Mouse (Mus musculus) spleen, adult 2 months (tissue): Measurements from ENCODE around the gene Per1. TPM values are rescaled to one million over a fixed set of nuclear protein-coding genes. Genes with fewer than 3 reads are reported as not detected.

Source experiments
- DNase-seq, 2 experiments: peaks; one replicate each; pipeline versions ENCODE4 v3.0.0 to v3.0.0-alpha.2; 2012 to 2021; ENCODE audit warnings: low spot score in 2 of 2, low read depth in 1 of 2
- H3K27ac ChIP-seq: fragments of 200-500 bp; 2 replicates; pipeline ENCODE4 v1.5.1; 2012; ENCODE audit warnings: low read length, inconsistent platforms; ENCODE audit not compliant: insufficient read depth
- H3K27me3 ChIP-seq: fragments of 200-500 bp; 2 replicates; pipeline ENCODE4 v1.6.1; 2012; ENCODE audit warnings: mild to moderate bottlenecking, moderate library complexity, low read length, inconsistent platforms; ENCODE audit not compliant: control insufficient read depth, insufficient read depth
- H3K36me3 ChIP-seq: fragments of 200-500 bp; 2 replicates; pipeline ENCODE4 v1.6.1; 2012; ENCODE audit warnings: mild to moderate bottlenecking, low read length, inconsistent platforms; ENCODE audit not compliant: control insufficient read depth, insufficient read depth
- H3K4me1 ChIP-seq: fragments of 200-500 bp; 2 replicates; pipeline ENCODE4 v1.6.1; 2011; ENCODE audit warnings: inconsistent platforms; ENCODE audit not compliant: control insufficient read depth, insufficient read depth, insufficient read length
- H3K4me3 ChIP-seq: fragments of 200-500 bp; 2 replicates; pipeline ENCODE4 v1.5.1; 2011; ENCODE audit warnings: mild to moderate bottlenecking, inconsistent platforms; ENCODE audit not compliant: insufficient read depth, insufficient read length; ENCODE audit errors: extremely low read depth
- CTCF ChIP-seq: fragments of 200-500 bp; IDR thresholded peaks from 2 replicates; pipeline ENCODE4 v1.5.1; 2011; ENCODE audit warnings: mild to moderate bottlenecking, inconsistent platforms; ENCODE audit not compliant: insufficient read depth, insufficient read length, insufficient replicate concordance; ENCODE audit errors: extremely low read depth
- POLR2A ChIP-seq: fragments of 200-500 bp; IDR thresholded peaks from 2 replicates; pipeline ENCODE4 v1.6.1; 2011; ENCODE audit warnings: low read depth, low read length, inconsistent platforms
- WGBS: fragments of 180-500 bp; shearing (Covaris S2); methylation state at CpG from one replicate; pipeline ENCODE4 v1.1.7; 2018; 5-methylcytosine and 5-hydroxymethylcytosine counted together
- polyA plus RNA-seq: library from polyadenylated mRNA; depleted of rRNA; stranded (reverse); fragments of >200 nt; gene quantifications from 2 replicates; pipeline ENCODE4 v1.2.3, GENCODE M21; 2012

Per1 gene
- polyA plus RNA-seq, 1 experiment = 23.3 TPM

GRCm38 (mm10) chr11:69064259-69065133 is 30.5 kb upstream of the Per1 start:
- H3K27ac ChIP-seq = no peak overlapping the region
- no peaks in the 10 kb centered on the region for H3K36me3 ChIP-seq
- peak overlapping the region; percentile 82; the same call in 1 of the 2 replicates for H3K4me3 ChIP-seq
- H3K27me3 ChIP-seq = no peaks in the 10 kb centered on the region
- 80% methylated on average over 9 of the region's 9 CpGs for WGBS
- no peak for DNase-seq
- H3K4me1 ChIP-seq = peaks cover 8% of the 10 kb centered on the region
- TF ChIP-seq CTCF (no peak), POLR2A (no peak)

- H3K36me3 ChIP-seq = no peaks in the 10 kb centered on the region
- no peak for DNase-seq
- no peak overlapping the region for H3K27ac ChIP-seq
- H3K4me3 ChIP-seq = no peak overlapping the region
- TF ChIP-seq CTCF (no peak), POLR2A (no peak)
- no peaks in the 10 kb centered on the region for H3K27me3 ChIP-seq
- H3K4me1 ChIP-seq = peaks cover 6% of the 10 kb centered on the region
- WGBS = 72% methylated on average over 3 of the region's 3 CpGs
Observed at GRCm38 (mm10) chr11:69065394-69065925, 29.6 kb upstream of the Per1 start.

- WGBS = 5% methylated on average over 29 of the region's 29 CpGs
- Histone ChIP-seq H3K4me1 (peaks cover 2% of the 10 kb centered on the region), H3K36me3 (no peaks in the 10 kb centered on the region), H3K27ac (no peak overlapping the region), H3K4me3 (peak overlapping the region; percentile 31; the same call in 1 of the 2 replicates), H3K27me3 (no peaks in the 10 kb centered on the region)
- DNase-seq = no peak
- TF ChIP-seq CTCF (no peak), POLR2A (no peak)
Observed at GRCm38 (mm10) chr11:69066163-69066861, 28.7 kb upstream of the Per1 start.

- Histone ChIP-seq H3K4me3 (no peak overlapping the region), H3K4me1 (peaks cover 2% of the 10 kb centered on the region), H3K27ac (no peak overlapping the region), H3K36me3 (no peaks in the 10 kb centered on the region), H3K27me3 (no peaks in the 10 kb centered on the region)
- 12% methylated on average over 8 of the region's 8 CpGs for WGBS
- TF ChIP-seq POLR2A (no peak), CTCF (peak; percentile 82; the same call in 1 of the 2 replicates)
- DNase-seq = peak; percentile 75 to 83
Observed at GRCm38 (mm10) chr11:69066956-69067355, 28.1 kb upstream of the Per1 start.

- H3K27ac ChIP-seq = no peak overlapping the region
- 85% methylated on average over 6 of the region's 6 CpGs for WGBS
Observed at GRCm38 (mm10) chr11:69067601-69068000, 27.4 kb upstream of the Per1 start.

GRCm38 (mm10) chr11:69070093-69070492 is 24.9 kb upstream of the Per1 start:
- H3K27me3 ChIP-seq = no peaks in the 10 kb centered on the region
- H3K36me3 ChIP-seq = no peaks in the 10 kb centered on the region
- H3K4me1 ChIP-seq = peaks cover 2% of the 10 kb centered on the region
- TF ChIP-seq CTCF (no peak), POLR2A (no peak)
- WGBS = 3% methylated on average over 13 of the region's 13 CpGs
- H3K4me3 ChIP-seq = peak overlapping the region; percentile 69
- no peak for DNase-seq
- H3K27ac ChIP-seq = peak overlapping the region; percentile 80

More at GRCm38 (mm10) chr11:69067601-69068000, 27.4 kb upstream of the Per1 start:
- TF ChIP-seq CTCF (no peak), POLR2A (no peak)
- Histone ChIP-seq H3K4me1 (peaks cover 2% of the 10 kb centered on the region), H3K27me3 (no peaks in the 10 kb centered on the region), H3K4me3 (no peak overlapping the region), H3K36me3 (no peaks in the 10 kb centered on the region)
- no peak for DNase-seq
